Mouse (Mus musculus): ENCODE results near the gene Rora. TPM values are rescaled to one million over a fixed set of nuclear protein-coding genes. Genes with fewer than 3 reads are reported as not detected.

Rora gene
- polyA plus RNA-seq, 1 experiment, result 11.7 TPM

DNA sequence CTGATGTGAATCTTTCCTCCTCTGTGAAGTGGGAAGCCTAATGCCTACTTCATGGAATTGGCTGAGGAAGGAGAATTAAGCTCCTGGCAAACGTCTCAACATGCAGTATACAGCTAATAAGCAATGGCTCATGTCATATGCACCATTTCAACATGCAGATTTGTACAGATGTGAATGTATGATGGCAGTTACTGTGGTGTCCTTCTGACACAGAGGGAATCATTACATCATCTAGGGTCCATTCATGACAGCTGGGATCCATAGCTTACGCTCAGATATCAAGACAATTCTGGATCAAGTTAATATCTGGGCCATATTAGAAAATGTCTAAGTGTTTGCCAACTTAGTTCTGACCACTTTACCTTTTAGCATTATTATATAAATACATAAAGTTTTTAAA, 199.3 kb downstream of the Rora start:
- TF ChIP-seq POLR2A (IDR thresholded peaks at IDR 0.05; ENCODE audit: borderline replicate concordance, extremely low read depth, insufficient read depth, insufficient read length, poor library complexity, severe bottlenecking) (no peak), CTCF (IDR thresholded peaks at IDR 0.05; ENCODE audit: borderline replicate concordance, extremely low read depth, insufficient read depth, insufficient read length) (no peak)
- DNase-seq (ENCODE audit: low read depth), result no peak

DNA sequence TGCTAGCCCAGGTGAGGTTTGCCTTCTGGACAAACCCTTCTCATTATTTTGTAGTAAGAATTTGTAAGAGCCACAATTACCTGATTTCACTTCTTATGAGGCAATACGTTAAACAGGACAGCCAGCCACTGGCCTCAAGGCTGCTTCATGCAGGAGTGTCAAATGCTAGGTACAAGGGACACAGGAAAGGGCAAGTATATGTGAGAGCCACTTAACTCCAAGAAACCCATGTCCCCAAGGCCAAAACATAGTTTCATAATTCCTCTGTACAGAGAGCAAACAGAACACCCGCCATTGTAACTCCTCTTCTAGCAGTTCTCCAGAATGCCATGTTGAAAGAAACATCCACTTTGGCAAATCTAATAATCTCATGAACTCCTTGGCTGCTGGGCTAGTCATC, 205.9 kb downstream of the Rora start:
- no peak for DNase-seq (ENCODE audit: low read depth)
- TF ChIP-seq CTCF (IDR thresholded peaks at IDR 0.05; ENCODE audit: borderline replicate concordance, extremely low read depth, insufficient read depth, insufficient read length) (no peak), POLR2A (IDR thresholded peaks at IDR 0.05; ENCODE audit: borderline replicate concordance, extremely low read depth, insufficient read depth, insufficient read length, poor library complexity, severe bottlenecking) (no peak)

DNA sequence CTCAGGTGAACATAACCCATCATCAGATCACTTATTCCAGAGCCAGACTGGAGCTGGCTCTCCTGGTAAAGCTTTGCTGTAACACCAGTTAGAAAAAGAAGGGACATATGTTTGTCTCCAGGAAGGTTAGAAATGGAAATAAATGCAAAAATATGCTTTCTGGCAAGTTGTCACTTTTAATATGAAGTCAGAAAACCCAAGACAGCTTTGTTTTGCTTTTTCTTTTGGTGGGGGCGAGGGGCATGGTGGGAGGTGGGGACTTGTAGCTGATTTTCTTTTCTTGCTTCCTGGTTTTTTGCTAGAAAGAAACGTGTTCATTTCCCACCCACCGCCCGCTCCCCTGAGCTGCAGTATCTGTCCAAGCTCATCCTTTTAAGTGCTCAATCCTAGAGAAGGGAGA, 212.7 kb downstream of the Rora start:
- TF ChIP-seq CTCF (IDR thresholded peaks at IDR 0.05; ENCODE audit: borderline replicate concordance, extremely low read depth, insufficient read depth, insufficient read length), result no peak
- TF ChIP-seq POLR2A (IDR thresholded peaks at IDR 0.05; ENCODE audit: borderline replicate concordance, extremely low read depth, insufficient read depth, insufficient read length, poor library complexity, severe bottlenecking), result no peak
- DNase-seq (ENCODE audit: low read depth), result peak; percentile 64

DNA sequence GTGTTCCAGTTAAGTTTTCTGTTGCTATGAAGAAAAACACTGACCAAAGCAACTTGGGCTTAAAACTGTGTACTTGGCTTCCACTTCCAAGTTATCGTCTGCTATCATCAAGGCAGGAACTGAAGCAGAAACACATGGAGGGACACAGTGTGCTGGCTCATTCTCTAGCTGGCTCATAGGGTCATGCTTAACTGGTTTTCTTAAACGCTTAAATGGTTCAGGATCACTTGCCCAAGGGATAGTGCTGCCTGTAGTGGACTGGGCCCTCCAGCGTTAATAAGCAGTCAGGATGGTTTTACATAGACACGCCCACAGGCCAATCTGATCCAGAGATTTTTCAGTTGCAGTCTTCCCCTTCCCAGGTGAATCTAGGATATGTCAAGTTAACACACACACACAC, 220.3 kb downstream of the Rora start:
- DNase-seq (ENCODE audit: low read depth), result no peak

DNA sequence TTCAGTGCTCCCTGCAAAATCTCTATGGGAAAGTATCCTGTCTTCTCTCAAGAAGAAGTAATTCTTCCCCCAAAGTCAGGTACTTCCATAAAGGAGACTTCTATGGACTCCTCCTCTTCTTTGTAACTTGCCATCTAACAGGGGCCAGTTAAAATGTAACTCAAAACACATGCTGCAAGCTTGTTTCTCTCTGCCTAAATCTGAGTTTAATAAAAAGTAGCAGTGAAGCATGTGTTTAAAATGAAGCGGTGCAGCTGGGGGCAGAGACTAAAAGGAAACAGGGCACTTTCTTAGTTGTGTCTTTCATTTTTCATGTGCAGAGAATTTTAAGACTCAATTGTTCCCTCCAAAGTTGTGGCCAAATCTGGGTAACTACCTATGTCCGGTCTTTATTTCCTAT, 221.0 kb downstream of the Rora start:
- TF ChIP-seq CTCF (IDR thresholded peaks at IDR 0.05; ENCODE audit: borderline replicate concordance, extremely low read depth, insufficient read depth, insufficient read length) (no peak), POLR2A (IDR thresholded peaks at IDR 0.05; ENCODE audit: borderline replicate concordance, extremely low read depth, insufficient read depth, insufficient read length, poor library complexity, severe bottlenecking) (no peak)
- DNase-seq (ENCODE audit: low read depth), result no peak

More for the DNA sequence above, 220.3 kb downstream of the Rora start:
- TF ChIP-seq POLR2A (IDR thresholded peaks at IDR 0.05; ENCODE audit: borderline replicate concordance, extremely low read depth, insufficient read depth, insufficient read length, poor library complexity, severe bottlenecking) (no peak), CTCF (IDR thresholded peaks at IDR 0.05; ENCODE audit: borderline replicate concordance, extremely low read depth, insufficient read depth, insufficient read length) (no peak)

DNA sequence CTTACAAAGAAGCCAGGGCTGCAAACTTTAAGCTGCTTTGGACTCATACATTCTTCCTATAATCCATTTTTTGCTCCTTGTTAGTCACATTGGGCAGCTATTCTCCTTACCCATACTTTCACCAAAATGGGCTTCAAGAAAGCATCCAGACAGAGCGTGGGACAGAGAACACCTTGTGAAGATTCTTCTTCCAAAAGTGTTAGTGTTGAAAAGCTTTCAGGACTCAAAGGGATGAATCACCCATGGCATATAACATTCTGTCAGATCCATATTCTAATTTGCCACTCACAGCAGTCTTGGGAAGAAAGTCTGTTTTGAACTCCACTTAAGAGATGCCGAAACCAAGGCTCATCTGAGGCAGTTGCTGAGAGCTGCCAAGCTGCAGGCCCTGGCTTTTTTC, 222.2 kb downstream of the Rora start:
- TF ChIP-seq CTCF (IDR thresholded peaks at IDR 0.05; ENCODE audit: borderline replicate concordance, extremely low read depth, insufficient read depth, insufficient read length) (no peak), POLR2A (IDR thresholded peaks at IDR 0.05; ENCODE audit: borderline replicate concordance, extremely low read depth, insufficient read depth, insufficient read length, poor library complexity, severe bottlenecking) (no peak)
- no peak for DNase-seq (ENCODE audit: low read depth)

DNA sequence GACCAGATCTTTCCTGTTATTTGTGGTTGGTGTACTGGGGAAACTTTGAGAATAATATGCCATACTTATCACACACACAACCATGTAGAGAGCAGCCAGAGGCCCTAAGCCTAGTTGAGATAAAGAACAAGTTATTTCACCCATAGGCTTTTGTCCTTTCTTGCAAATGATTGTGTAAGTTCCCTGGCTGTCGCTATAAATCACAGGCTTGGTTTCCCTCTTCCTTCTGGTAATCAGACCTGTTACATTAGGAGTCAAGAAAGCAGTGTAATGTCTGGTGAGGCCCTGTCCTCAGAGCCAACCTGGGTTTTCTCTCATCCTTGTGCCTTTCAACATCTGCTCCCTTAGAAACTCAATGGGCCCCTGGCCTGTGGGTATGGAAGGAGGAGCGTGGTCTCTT, 222.7 kb downstream of the Rora start:
- no peak for DNase-seq (ENCODE audit: low read depth)
- TF ChIP-seq CTCF (IDR thresholded peaks at IDR 0.05; ENCODE audit: borderline replicate concordance, extremely low read depth, insufficient read depth, insufficient read length), result no peak
- no peak for TF ChIP-seq POLR2A (IDR thresholded peaks at IDR 0.05; ENCODE audit: borderline replicate concordance, extremely low read depth, insufficient read depth, insufficient read length, poor library complexity, severe bottlenecking)

DNA sequence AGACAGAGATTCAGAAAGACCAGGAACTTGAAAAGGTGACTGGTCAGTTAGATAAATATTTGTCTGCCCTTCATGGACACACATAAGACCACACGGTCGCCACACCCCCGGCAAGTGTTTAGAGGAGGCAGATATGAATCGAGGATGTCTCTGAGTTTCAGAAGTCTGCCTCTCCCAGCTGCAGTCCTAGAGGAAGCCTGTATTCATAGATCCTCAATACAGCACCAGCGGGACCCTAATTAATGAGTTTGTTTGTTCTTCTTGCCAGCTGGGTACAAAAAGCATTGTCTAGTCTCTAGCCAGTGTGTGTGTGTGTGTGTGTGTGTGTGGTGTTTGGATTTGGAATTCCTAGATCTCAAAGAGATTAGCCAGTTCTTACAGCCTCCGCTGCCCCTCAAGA, 228.3 kb downstream of the Rora start:
- TF ChIP-seq CTCF (IDR thresholded peaks at IDR 0.05; ENCODE audit: borderline replicate concordance, extremely low read depth, insufficient read depth, insufficient read length) (no peak), POLR2A (IDR thresholded peaks at IDR 0.05; ENCODE audit: borderline replicate concordance, extremely low read depth, insufficient read depth, insufficient read length, poor library complexity, severe bottlenecking) (no peak)
- peak; percentile 87 for DNase-seq (ENCODE audit: low read depth)

DNA sequence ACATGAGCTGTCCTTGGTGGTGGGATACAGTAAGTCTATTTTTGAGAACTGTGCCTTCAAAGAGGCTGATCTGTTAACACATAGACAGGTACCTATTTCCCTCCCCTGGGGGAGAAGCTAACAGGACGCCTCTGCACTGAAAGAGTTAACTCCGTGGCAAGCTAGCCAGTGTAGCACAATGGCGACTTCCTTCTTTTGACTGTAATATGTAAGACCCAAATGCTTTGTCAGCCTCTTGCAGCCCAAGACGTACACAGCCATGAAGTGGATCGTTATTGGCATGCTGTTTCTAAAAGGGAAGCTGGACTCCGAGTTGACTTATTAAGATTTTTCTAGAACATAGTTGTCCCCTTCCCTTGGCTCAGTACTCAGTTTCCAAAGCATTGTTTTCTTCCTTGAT, 229.4 kb downstream of the Rora start:
- DNase-seq (ENCODE audit: low read depth), result no peak
- TF ChIP-seq CTCF (IDR thresholded peaks at IDR 0.05; ENCODE audit: borderline replicate concordance, extremely low read depth, insufficient read depth, insufficient read length) (no peak), POLR2A (IDR thresholded peaks at IDR 0.05; ENCODE audit: borderline replicate concordance, extremely low read depth, insufficient read depth, insufficient read length, poor library complexity, severe bottlenecking) (no peak)

DNA sequence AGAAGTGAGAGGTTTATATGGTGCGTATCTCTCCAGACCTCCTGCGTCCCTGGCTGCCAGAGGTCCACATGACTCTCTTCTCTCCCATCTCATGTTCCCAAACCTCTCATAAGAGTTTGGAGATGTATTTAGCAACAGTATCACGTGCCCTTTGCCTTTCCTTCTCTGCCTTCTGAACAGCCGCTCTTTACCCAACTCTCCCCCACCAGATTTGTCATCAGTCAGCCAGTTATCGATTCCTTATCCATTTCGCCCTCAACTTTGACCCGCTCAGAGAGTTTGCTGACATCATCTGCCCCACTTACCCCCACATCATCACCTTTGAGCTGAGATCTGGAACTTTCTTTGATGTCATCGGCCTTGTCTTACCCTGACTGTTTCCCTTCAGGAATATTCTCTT, 230.1 kb downstream of the Rora start:
- TF ChIP-seq POLR2A (IDR thresholded peaks at IDR 0.05; ENCODE audit: borderline replicate concordance, extremely low read depth, insufficient read depth, insufficient read length, poor library complexity, severe bottlenecking), result no peak
- DNase-seq (ENCODE audit: low read depth), result no peak

DNA sequence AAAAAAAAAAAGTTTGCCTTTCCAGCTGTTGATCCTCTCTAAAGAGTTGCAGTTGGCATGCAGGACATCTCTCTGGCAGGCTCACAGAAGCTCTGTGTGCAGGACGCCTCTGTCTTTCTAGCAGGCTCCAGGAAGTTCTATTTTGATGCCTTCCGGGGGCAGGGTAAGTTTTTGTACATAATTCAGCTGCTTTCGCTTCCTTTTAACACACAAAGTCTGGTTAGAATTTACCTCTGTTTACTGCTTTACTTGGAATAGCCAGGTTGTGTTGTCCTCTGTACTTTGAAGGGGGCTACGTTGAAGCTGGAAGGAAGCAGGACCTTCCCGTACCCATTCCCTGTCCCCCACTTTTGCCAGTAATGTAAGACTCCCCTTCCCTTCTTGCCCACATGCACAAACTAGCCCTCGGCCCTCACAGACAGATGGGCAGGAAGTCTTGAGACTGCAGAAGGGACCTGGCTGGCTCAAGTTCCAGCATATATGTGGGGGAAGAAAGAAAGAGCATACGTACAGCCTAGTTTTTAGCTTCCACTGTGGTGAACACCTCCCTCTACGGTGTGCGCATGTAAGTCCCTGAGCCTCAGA, 231.0 kb downstream of the Rora start:
- no peak for TF ChIP-seq POLR2A (IDR thresholded peaks at IDR 0.05; ENCODE audit: borderline replicate concordance, extremely low read depth, insufficient read depth, insufficient read length, poor library complexity, severe bottlenecking)
- TF ChIP-seq CTCF (IDR thresholded peaks at IDR 0.05; ENCODE audit: borderline replicate concordance, extremely low read depth, insufficient read depth, insufficient read length), result no peak
- no peak for DNase-seq (ENCODE audit: low read depth)

DNA sequence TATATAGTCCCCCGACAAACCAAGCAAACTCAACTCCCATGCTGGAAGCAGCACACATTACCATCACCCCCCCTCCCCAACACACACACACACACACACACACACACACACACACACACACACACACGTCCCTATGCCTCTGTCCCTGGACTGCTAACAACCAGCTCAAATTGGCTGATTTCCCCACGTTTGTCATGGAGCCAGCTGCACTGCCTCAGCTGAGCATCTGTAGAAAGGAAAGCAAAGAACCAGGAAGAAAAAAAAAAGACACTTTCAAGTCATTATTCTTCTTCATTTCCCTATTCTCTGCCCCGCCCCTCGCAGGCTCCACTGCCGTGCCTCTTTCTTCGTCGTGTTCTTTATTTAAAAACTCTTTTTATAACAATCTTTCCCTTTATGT, 235.1 kb downstream of the Rora start:
- DNase-seq (ENCODE audit: low read depth), result peak; percentile 92

More for the DNA sequence above, 235.1 kb downstream of the Rora start:
- TF ChIP-seq POLR2A (IDR thresholded peaks at IDR 0.05; ENCODE audit: borderline replicate concordance, extremely low read depth, insufficient read depth, insufficient read length, poor library complexity, severe bottlenecking), result no peak
- no peak for TF ChIP-seq CTCF (IDR thresholded peaks at IDR 0.05; ENCODE audit: borderline replicate concordance, extremely low read depth, insufficient read depth, insufficient read length)

Data from brain, embryonic 14.5 days (tissue).